Mouse (Mus musculus) megakaryocyte-erythroid progenitor cell, adult 5 weeks (primary cell): ENCODE measurements around the gene Lce1a1. TPM values are rescaled to one million over a fixed set of nuclear protein-coding genes. Genes with fewer than 3 reads are reported as not detected.

Source experiments
- polyA plus RNA-seq: library from polyadenylated mRNA; stranded (reverse); fragments of >175 nt; gene quantifications from 2 replicates; pipeline ENCODE4 v1.2.3, GENCODE M21; 2012

Lce1a1 gene
- 0.10 TPM in 1 of 2 replicates, not detected in the other for polyA plus RNA-seq

DNA sequence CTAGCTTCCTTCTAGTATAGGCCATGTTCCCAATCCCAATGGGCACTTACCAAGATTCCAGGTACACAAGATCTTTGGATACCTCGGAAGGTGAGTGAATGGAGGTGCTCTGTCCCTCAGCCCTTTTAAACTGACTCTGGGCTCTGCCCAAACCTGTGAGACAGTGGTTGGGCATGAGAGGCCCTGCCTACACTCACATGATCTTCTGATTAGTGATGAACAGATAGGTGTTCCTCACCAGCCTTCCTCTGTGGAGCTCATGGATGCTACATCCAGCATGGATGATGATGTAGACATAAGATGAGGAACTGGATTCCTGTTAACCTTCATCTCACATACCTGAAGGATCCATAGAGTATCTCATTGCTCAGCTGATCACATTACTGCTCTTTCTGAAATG is at the start of gene Lce1a1:
Gene Lce1a1 (minus strand): TSS at position 101 of the 400 bp plus-strand sequence.

DNA sequence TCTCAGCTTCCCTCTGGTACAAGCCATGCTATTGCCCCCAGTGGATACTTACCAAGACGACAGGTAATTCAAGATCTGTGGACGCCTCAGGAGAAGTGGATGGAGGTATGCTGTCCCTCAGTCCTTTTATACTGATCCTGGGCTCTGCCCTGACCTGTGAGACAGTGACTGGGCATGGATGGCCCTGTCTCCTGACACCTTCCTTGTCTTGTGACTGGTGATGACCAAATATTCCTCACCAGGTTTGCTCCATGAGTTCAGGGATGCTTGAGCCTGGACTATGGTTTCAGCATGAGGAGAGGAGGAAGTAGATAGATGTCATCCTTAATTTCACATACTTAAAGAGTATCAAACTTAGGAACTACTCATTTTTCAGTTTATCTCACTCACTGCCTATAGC is 39.0 kb upstream of the Lce1a1 start, which contains the start of gene Lce1d:
Gene Lce1d (minus strand): TSS at position 101 of the 400 bp plus-strand sequence.

DNA sequence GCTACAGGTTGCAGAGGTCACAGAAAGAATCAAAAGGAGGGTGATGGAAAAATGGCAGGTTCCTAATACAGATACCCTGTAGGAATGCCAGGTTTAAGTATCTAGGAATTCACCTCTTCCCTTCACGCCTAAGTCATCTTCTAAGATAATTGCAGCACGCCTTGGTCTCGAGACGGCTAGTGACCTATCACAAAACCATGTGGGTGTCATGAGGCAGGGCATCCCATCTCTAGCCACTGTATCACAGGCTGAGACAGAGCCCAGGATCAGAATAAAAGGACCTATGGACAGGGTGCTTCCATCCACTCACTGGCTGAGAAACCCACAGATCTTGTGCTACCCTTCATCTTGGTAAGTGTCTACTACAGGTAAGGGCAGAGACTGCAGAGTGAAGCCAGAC is 30.8 kb upstream of the Lce1a1 start, which contains the start of gene Lce1c:
Gene Lce1c (plus strand): TSS at position 301 of the 400 bp plus-strand sequence.

DNA sequence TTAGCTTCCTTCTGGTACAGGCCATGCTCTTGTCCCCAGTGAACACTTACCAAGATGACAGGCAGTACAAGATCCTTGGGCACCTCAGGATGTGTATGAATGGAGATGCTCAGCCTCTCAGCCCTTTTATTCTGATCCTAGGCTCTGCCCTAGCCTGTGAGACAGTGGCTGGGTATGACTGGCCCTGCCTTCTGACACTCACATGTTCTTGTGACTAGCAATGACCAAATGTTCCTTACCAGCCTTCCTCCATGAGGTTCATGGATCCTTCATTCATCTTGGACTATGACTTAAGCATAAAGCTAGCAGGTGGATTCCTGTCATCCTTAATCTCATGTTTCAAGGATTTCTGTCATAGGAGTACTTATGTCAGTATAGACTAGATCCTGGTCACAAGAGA is 22.1 kb upstream of the Lce1a1 start, which contains the start of gene Lce1a2:
Gene Lce1a2 (minus strand): TSS at position 101 of the 400 bp plus-strand sequence.

DNA sequence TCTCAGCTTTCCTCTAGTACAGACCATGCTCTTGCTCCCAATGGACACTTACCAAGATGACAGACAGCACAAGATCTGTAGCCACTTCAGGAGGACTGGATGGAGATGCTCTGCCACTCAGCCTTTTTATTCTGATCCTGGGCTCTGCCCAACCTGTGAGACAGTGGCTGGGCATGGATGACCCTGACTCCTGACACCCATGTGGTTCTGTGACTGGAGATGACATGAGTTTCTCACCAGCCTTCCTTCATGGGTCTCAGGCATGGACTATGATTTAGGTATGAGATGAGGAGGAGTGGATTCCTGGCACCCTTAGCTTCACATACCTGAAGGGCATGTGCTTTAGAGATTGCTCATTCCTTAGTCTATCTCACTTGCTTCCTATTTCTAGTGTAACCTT is 8.7 kb upstream of the Lce1a1 start, which contains the start of gene Lce1b:
Gene Lce1b (minus strand): TSS at position 101 of the 400 bp plus-strand sequence.

DNA sequence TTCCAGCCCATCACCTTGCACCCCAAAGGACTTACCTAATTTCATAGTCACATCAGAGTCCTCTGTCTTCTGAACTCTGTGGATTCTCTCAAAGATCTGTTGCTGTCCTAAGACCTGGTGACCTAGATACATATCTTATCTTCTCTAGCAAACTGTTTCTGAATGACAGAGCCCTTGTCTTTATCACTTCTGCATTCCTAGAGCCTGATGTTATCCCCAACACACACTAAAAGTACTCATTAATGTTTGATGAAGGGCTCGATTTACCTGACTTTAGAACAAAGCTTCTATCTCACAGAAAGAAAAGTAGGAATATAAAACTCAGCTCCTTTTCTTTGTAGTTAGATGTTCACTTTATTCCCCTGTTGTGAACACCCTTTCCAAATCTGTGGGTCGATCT is 26.5 kb downstream of the Lce1a1 start, which contains the start of gene Lce6a:
Gene Lce6a (minus strand): TSS at position 101 of the 400 bp plus-strand sequence.

DNA sequence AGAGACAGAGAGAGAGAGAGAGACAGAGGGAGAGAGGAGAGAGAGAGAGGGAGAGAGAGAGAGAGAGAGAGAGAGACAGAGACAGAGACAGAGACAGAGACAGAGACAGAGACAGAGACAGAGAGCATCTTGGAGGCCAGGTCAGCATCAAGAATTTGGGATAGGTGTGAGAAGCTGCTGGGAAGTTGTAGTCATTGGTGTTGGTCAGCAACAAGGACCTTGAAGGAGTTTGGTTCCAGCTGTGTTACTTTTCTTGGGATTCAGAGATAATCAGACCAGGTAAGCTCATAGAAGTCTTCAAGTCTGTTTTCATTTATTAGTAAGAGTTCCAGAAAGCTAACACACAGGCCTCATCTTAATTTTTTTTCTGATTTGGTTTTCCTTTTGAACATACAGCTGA is 40.7 kb downstream of the Lce1a1 start, which contains the start of gene 2210017I01Rik:
Gene 2210017I01Rik (minus strand): TSS at position 101 of the 400 bp plus-strand sequence.

Other genes with a start within 250 kb of the Lce1a1 start
- not detected in 2 replicates for gene Sprr2i, start 240.3 kb downstream of the Lce1a1 start, polyA plus RNA-seq
- not detected in 2 replicates for gene Sprr2j-ps, start 230.2 kb downstream of the Lce1a1 start, polyA plus RNA-seq
- 8.9 and 10.1 TPM in 2 replicates for gene Gm9774, start 218.9 kb downstream of the Lce1a1 start, polyA plus RNA-seq
- not detected in 2 replicates for gene Sprr2k, start 215.7 kb downstream of the Lce1a1 start, polyA plus RNA-seq
- not detected in 2 replicates for gene Sprr1b, start 209.5 kb downstream of the Lce1a1 start, polyA plus RNA-seq
- not detected in 2 replicates for gene Sprr3, start 189.6 kb downstream of the Lce1a1 start, polyA plus RNA-seq
- 0.12 TPM in 1 of 2 replicates, not detected in the other for gene Sprr1a, start 162.4 kb downstream of the Lce1a1 start, polyA plus RNA-seq
- gene Sprr4, start 147.8 kb downstream of the Lce1a1 start, polyA plus RNA-seq = not detected in 2 replicates
- not detected in 2 replicates for gene 2310046K23Rik, start 113.8 kb downstream of the Lce1a1 start, polyA plus RNA-seq
- 0.04 TPM in 1 of 2 replicates, not detected in the other for gene Ivl, start 74.6 kb downstream of the Lce1a1 start, polyA plus RNA-seq
- gene Smcp, start 59.3 kb downstream of the Lce1a1 start, polyA plus RNA-seq = 0.07 TPM in 1 of 2 replicates, not detected in the other
- not detected in 2 replicates for gene 2210017I01Rik, start 40.8 kb downstream of the Lce1a1 start, polyA plus RNA-seq
- gene Lce6a, start 26.6 kb downstream of the Lce1a1 start, polyA plus RNA-seq = not detected in 2 replicates
- gene Lce1b, start 8.6 kb upstream of the Lce1a1 start, polyA plus RNA-seq = not detected in 2 replicates
- not detected in 2 replicates for gene Lce1a2, start 22.0 kb upstream of the Lce1a1 start, polyA plus RNA-seq
- not detected in 2 replicates for gene Lce1c, start 30.9 kb upstream of the Lce1a1 start, polyA plus RNA-seq
- not detected in 2 replicates for gene Lce1d, start 38.9 kb upstream of the Lce1a1 start, polyA plus RNA-seq
- not detected in 2 replicates for gene Lce1e, start 60.8 kb upstream of the Lce1a1 start, polyA plus RNA-seq
- gene Lce1f, start 72.0 kb upstream of the Lce1a1 start, polyA plus RNA-seq = not detected in 2 replicates
- not detected in 2 replicates for gene Gm38119, start 90.8 kb upstream of the Lce1a1 start, polyA plus RNA-seq
- not detected in 2 replicates for gene Lce1g, start 104.0 kb upstream of the Lce1a1 start, polyA plus RNA-seq
- gene Lce1h, start 116.8 kb upstream of the Lce1a1 start, polyA plus RNA-seq = not detected in 2 replicates
- gene Lce1i, start 130.6 kb upstream of the Lce1a1 start, polyA plus RNA-seq = not detected in 2 replicates
- not detected in 2 replicates for gene Lce1j, start 142.2 kb upstream of the Lce1a1 start, polyA plus RNA-seq
- not detected in 2 replicates for gene Lce1k, start 159.6 kb upstream of the Lce1a1 start, polyA plus RNA-seq
- gene Kprp, start 178.9 kb upstream of the Lce1a1 start, polyA plus RNA-seq = not detected in 2 replicates
- gene Lce1l, start 203.0 kb upstream of the Lce1a1 start, polyA plus RNA-seq = not detected in 2 replicates
- not detected in 2 replicates for gene 2310050C09Rik, start 221.9 kb upstream of the Lce1a1 start, polyA plus RNA-seq